Mouse (Mus musculus): ENCODE results near the gene Rbms3.

The Rbms3 gene

GRCm38 (mm10) chr9:117629771-117630170 is at the start of gene Rbms3:
Gene Rbms3, minus strand, starts transcription at chr9:117629913.
- DNase-seq (ENCODE audit: low spot score): no peak

GRCm38 (mm10) chr9:117673311-117673710 is 43.6 kb upstream of the Rbms3 start:
- no peak for DNase-seq (ENCODE audit: low spot score)

GRCm38 (mm10) chr9:117654626-117655025 is 24.9 kb upstream of the Rbms3 start:
- DNase-seq (ENCODE audit: low spot score): no peak

GRCm38 (mm10) chr9:117653641-117654040 is 23.9 kb upstream of the Rbms3 start:
- DNase-seq (ENCODE audit: low spot score): no peak

GRCm38 (mm10) chr9:117646131-117646530 is 16.4 kb upstream of the Rbms3 start:
- DNase-seq (ENCODE audit: low spot score): no peak

- no peak for DNase-seq (ENCODE audit: low spot score)
Observed at GRCm38 (mm10) chr9:117641090-117641782, 11.5 kb upstream of the Rbms3 start.

GRCm38 (mm10) chr9:117638623-117639185 is 9.0 kb upstream of the Rbms3 start:
- DNase-seq (ENCODE audit: low spot score): no peak

- no peak for DNase-seq (ENCODE audit: low spot score)
Observed at GRCm38 (mm10) chr9:117636492-117636891, 6.8 kb upstream of the Rbms3 start.

- DNase-seq (ENCODE audit: low spot score): no peak
Observed at GRCm38 (mm10) chr9:117627173-117627572, 2.5 kb downstream of the Rbms3 start.

GRCm38 (mm10) chr9:117600781-117601180 is 28.9 kb downstream of the Rbms3 start:
- DNase-seq (ENCODE audit: low spot score): no peak

- DNase-seq (ENCODE audit: low spot score): no peak
Observed at GRCm38 (mm10) chr9:117599341-117599740, 30.4 kb downstream of the Rbms3 start.

- no peak for DNase-seq (ENCODE audit: low spot score)
Observed at GRCm38 (mm10) chr9:117596162-117596561, 33.6 kb downstream of the Rbms3 start.

GRCm38 (mm10) chr9:117585345-117585744 is 44.4 kb downstream of the Rbms3 start:
- DNase-seq (ENCODE audit: low spot score): no peak

- DNase-seq (ENCODE audit: low spot score): no peak
Observed at GRCm38 (mm10) chr9:117583638-117584037, 46.1 kb downstream of the Rbms3 start.

- DNase-seq (ENCODE audit: low spot score): no peak
Observed at GRCm38 (mm10) chr9:117582591-117582990, 47.1 kb downstream of the Rbms3 start.

GRCm38 (mm10) chr9:117571186-117571855 is 58.4 kb downstream of the Rbms3 start:
- DNase-seq (ENCODE audit: low spot score): no peak

- no peak for DNase-seq (ENCODE audit: low spot score)
Observed at GRCm38 (mm10) chr9:117570240-117570821, 59.4 kb downstream of the Rbms3 start.

- DNase-seq (ENCODE audit: low spot score): no peak
Observed at GRCm38 (mm10) chr9:117566293-117566692, 63.4 kb downstream of the Rbms3 start.

GRCm38 (mm10) chr9:117558562-117558961 is 71.2 kb downstream of the Rbms3 start:
- DNase-seq (ENCODE audit: low spot score): no peak

GRCm38 (mm10) chr9:117554356-117554755 is 75.4 kb downstream of the Rbms3 start:
- no peak for DNase-seq (ENCODE audit: low spot score)

GRCm38 (mm10) chr9:117529281-117529680 is 100.4 kb downstream of the Rbms3 start:
- no peak for DNase-seq (ENCODE audit: low spot score)

- no peak for DNase-seq (ENCODE audit: low spot score)
Observed at GRCm38 (mm10) chr9:117508941-117509340, 120.8 kb downstream of the Rbms3 start.

- DNase-seq (ENCODE audit: low spot score): no peak
Observed at GRCm38 (mm10) chr9:117491866-117492265, 137.8 kb downstream of the Rbms3 start.

Measured in spleen, adult 12 weeks (tissue).